Mouse (Mus musculus): ENCODE results near the gene Dnajc9. TPM values are rescaled to one million over a fixed set of nuclear protein-coding genes. Genes with fewer than 3 reads are reported as not detected.
A peak's percentile ranks its signal among the peaks of the same experiment; 100 is the strongest.

Gene Dnajc9
- polyA plus RNA-seq, 1 experiment from 2014 or later: 74.2 TPM

GRCm38 (mm10) chr14:20379087-20379640 lies 9.5 kb downstream of the Dnajc9 start:
- Histone ChIP-seq H3K9me3 (ENCODE audit: control insufficient read depth, low read length) (no peaks in the 10 kb centered on the region), H3K4me1 (ENCODE audit: control insufficient read depth in 2 of 2, insufficient read depth in 2 of 2, low read length in 2 of 2) (peaks cover 8 to 20% of the 10 kb centered on the region in 2 experiments), H3K27me3 (ENCODE audit: control insufficient read depth, insufficient read depth, low read length) (no peaks in the 10 kb centered on the region), H3K36me3 (ENCODE audit: control insufficient read depth, insufficient read depth, low read length) (peaks cover 73% of the 10 kb centered on the region), H3K9ac (ENCODE audit: low read length) (no peak overlapping the region), H3K4me3 (ENCODE audit: control insufficient read depth in 1 of 2, insufficient read depth in 1 of 2, low read depth in 1 of 2, low read length in 2 of 2) (no peak overlapping the region), H3K27ac (replicated peaks in 1 of 2; ENCODE audit: control insufficient read depth in 1 of 2, insufficient read depth in 1 of 2, low read depth in 2 of 2, low read length in 2 of 2) (no peak overlapping the region), H3K4me2 (ENCODE audit: low read length) (no peak overlapping the region)
- 85% methylated on average over 5 of the region's 5 CpGs for WGBS
- no peak for ATAC-seq (ENCODE audit: insufficient number of reproducible peaks, insufficient read depth, low FRiP score, low read depth)

DNA sequence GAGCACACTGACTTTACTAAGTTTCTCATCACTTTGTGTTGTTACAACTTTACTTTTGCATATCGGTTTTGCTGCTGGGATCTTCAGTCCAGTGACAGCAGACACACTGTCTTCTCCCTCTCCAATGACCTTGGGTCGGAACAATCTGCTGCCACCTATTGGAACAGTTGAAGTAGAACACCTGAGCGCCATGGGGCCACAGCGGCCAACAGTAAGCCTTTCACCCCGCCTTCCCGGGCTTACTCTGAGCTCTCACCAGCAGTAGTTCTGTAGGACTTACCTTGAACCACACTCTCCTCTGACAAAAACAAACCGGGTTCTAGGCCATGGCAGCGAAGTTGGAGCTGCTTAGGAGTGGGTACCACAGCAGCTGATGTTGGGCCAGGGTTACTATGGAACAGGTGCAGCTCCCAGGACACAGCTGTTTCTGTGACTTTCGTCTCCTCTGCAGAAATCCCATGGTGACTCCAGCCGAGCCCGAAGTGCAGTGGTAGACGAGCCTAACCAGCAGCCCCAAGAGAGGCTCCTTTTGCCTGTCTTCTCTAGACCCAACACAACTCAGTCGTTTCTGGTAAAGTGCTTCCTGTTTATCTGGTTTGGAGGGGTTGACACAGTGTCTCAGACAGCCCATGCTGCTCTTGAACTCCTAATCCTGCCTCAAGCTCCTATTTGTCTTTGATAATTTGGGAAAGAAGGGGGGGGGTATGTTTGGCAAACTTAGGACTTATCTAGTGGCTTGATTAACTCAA lies 10.2 kb downstream of the Dnajc9 start:
- Histone ChIP-seq H3K4me2 (ENCODE audit: low read length) (no peak overlapping the region), H3K9me3 (ENCODE audit: control insufficient read depth, low read length) (no peaks in the 10 kb centered on the region), H3K36me3 (ENCODE audit: control insufficient read depth, insufficient read depth, low read length) (peaks cover 72% of the 10 kb centered on the region), H3K4me3 (ENCODE audit: control insufficient read depth in 1 of 2, insufficient read depth in 1 of 2, low read depth in 1 of 2, low read length in 2 of 2) (no peak overlapping the region), H3K27ac (replicated peaks in 1 of 2; ENCODE audit: control insufficient read depth in 1 of 2, insufficient read depth in 1 of 2, low read depth in 2 of 2, low read length in 2 of 2) (no peak overlapping the region), H3K9ac (ENCODE audit: low read length) (no peak overlapping the region), H3K4me1 (ENCODE audit: control insufficient read depth in 2 of 2, insufficient read depth in 2 of 2, low read length in 2 of 2) (peaks cover 8 to 20% of the 10 kb centered on the region in 2 experiments), H3K27me3 (ENCODE audit: control insufficient read depth, insufficient read depth, low read length) (no peaks in the 10 kb centered on the region)
- ATAC-seq (ENCODE audit: insufficient number of reproducible peaks, insufficient read depth, low FRiP score, low read depth): peak; percentile 51; the same call in 1 of the 2 replicates
- WGBS: 29% methylated on average over 13 of the region's 13 CpGs

- no peaks in the 10 kb centered on the region for H3K27me3 ChIP-seq (ENCODE audit: control insufficient read depth, insufficient read depth, low read length)
- no peak overlapping the region for H3K4me2 ChIP-seq (ENCODE audit: low read length)
- H3K27ac ChIP-seq (replicated peaks in 1 of 2; ENCODE audit: control insufficient read depth in 1 of 2, insufficient read depth in 1 of 2, low read depth in 2 of 2, low read length in 2 of 2): peak overlapping the region; percentile 55 to 64
- peaks cover 73% of the 10 kb centered on the region for H3K36me3 ChIP-seq (ENCODE audit: control insufficient read depth, insufficient read depth, low read length)
- no peaks in the 10 kb centered on the region for H3K9me3 ChIP-seq (ENCODE audit: control insufficient read depth, low read length)
- no peak overlapping the region for H3K4me3 ChIP-seq (ENCODE audit: control insufficient read depth in 1 of 2, insufficient read depth in 1 of 2, low read depth in 1 of 2, low read length in 2 of 2)
- peak; percentile 76 for ATAC-seq (ENCODE audit: insufficient number of reproducible peaks, insufficient read depth, low FRiP score, low read depth)
- H3K4me1 ChIP-seq (ENCODE audit: control insufficient read depth in 2 of 2, insufficient read depth in 2 of 2, low read length in 2 of 2): peaks cover 8 to 20% of the 10 kb centered on the region in 2 experiments
- no peak overlapping the region for H3K9ac ChIP-seq (ENCODE audit: low read length)
- 40% methylated on average over 4 of the region's 4 CpGs for WGBS
These were observed 11.6 kb downstream of the Dnajc9 start for GRCm38 (mm10) chr14:20377112-20377521.

DNA sequence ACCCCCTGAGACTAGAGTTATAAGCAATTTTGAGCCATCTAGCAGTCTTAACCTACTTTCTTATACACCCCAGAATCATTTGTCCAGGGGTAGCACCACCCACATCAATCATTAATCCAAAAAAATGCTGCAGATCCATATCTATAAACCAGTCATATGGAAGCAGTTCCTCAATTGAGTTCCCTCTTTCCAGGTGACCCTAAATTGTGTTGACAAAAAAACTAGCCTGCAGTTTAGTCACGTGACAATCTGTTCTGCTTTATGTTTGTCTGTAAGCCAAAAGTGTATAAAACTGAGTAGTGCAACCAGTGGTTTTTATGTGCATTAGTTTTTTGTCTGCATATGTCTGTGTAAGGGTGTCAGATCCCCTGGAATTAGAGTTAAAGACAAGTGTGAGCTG lies 16.9 kb downstream of the Dnajc9 start:
- H3K27me3 ChIP-seq (ENCODE audit: control insufficient read depth, insufficient read depth, low read length): no peaks in the 10 kb centered on the region
- H3K4me3 ChIP-seq (ENCODE audit: control insufficient read depth in 1 of 2, insufficient read depth in 1 of 2, low read depth in 1 of 2, low read length in 2 of 2): no peak overlapping the region
- no peak overlapping the region for H3K27ac ChIP-seq (replicated peaks in 1 of 2; ENCODE audit: control insufficient read depth in 1 of 2, insufficient read depth in 1 of 2, low read depth in 2 of 2, low read length in 2 of 2)
- no peaks in the 10 kb centered on the region for H3K9me3 ChIP-seq (ENCODE audit: control insufficient read depth, low read length)
- peaks cover 2 to 5% of the 10 kb centered on the region in 2 experiments; a peak in 3 of 4 replicates for H3K4me1 ChIP-seq (ENCODE audit: control insufficient read depth in 2 of 2, insufficient read depth in 2 of 2, low read length in 2 of 2)
- no peak overlapping the region for H3K4me2 ChIP-seq (ENCODE audit: low read length)
- no peak for ATAC-seq (ENCODE audit: insufficient number of reproducible peaks, insufficient read depth, low FRiP score, low read depth)
- H3K36me3 ChIP-seq (ENCODE audit: control insufficient read depth, insufficient read depth, low read length): peaks cover 77% of the 10 kb centered on the region
- 82% methylated on average over 1 of the region's 1 CpGs for WGBS
- H3K9ac ChIP-seq (ENCODE audit: low read length): no peak overlapping the region

- no peak overlapping the region for H3K27ac ChIP-seq (replicated peaks in 1 of 2; ENCODE audit: control insufficient read depth in 1 of 2, insufficient read depth in 1 of 2, low read depth in 2 of 2, low read length in 2 of 2)
- H3K4me3 ChIP-seq (ENCODE audit: control insufficient read depth in 1 of 2, insufficient read depth in 1 of 2, low read depth in 1 of 2, low read length in 2 of 2): no peak overlapping the region
- no peaks in the 10 kb centered on the region for H3K9me3 ChIP-seq (ENCODE audit: control insufficient read depth, low read length)
- H3K27me3 ChIP-seq (ENCODE audit: control insufficient read depth, insufficient read depth, low read length): no peaks in the 10 kb centered on the region
- 82% methylated on average over 7 of the region's 7 CpGs for WGBS
- H3K4me2 ChIP-seq (ENCODE audit: low read length): no peak overlapping the region
- peaks cover 79% of the 10 kb centered on the region for H3K36me3 ChIP-seq (ENCODE audit: control insufficient read depth, insufficient read depth, low read length)
- ATAC-seq (ENCODE audit: insufficient number of reproducible peaks, insufficient read depth, low FRiP score, low read depth): no peak
- no peak overlapping the region for H3K9ac ChIP-seq (ENCODE audit: low read length)
- H3K4me1 ChIP-seq (ENCODE audit: control insufficient read depth in 2 of 2, insufficient read depth in 2 of 2, low read length in 2 of 2): no peaks in the 10 kb centered on the region
These were observed 17.9 kb downstream of the Dnajc9 start for GRCm38 (mm10) chr14:20370798-20371197.

GRCm38 (mm10) chr14:20368271-20368670 lies 20.4 kb downstream of the Dnajc9 start:
- no peak overlapping the region for H3K9ac ChIP-seq (ENCODE audit: low read length)
- H3K36me3 ChIP-seq (ENCODE audit: control insufficient read depth, insufficient read depth, low read length): peaks cover 81% of the 10 kb centered on the region
- H3K9me3 ChIP-seq (ENCODE audit: control insufficient read depth, low read length): no peaks in the 10 kb centered on the region
- no peak for ATAC-seq (ENCODE audit: insufficient number of reproducible peaks, insufficient read depth, low FRiP score, low read depth)
- H3K4me1 ChIP-seq (ENCODE audit: control insufficient read depth in 2 of 2, insufficient read depth in 2 of 2, low read length in 2 of 2): no peaks in the 10 kb centered on the region
- WGBS: 93% methylated on average over 3 of the region's 3 CpGs
- H3K27ac ChIP-seq (replicated peaks in 1 of 2; ENCODE audit: control insufficient read depth in 1 of 2, insufficient read depth in 1 of 2, low read depth in 2 of 2, low read length in 2 of 2): no peak overlapping the region
- H3K4me3 ChIP-seq (ENCODE audit: control insufficient read depth in 1 of 2, insufficient read depth in 1 of 2, low read depth in 1 of 2, low read length in 2 of 2): no peak overlapping the region
- no peaks in the 10 kb centered on the region for H3K27me3 ChIP-seq (ENCODE audit: control insufficient read depth, insufficient read depth, low read length)
- no peak overlapping the region for H3K4me2 ChIP-seq (ENCODE audit: low read length)

DNA sequence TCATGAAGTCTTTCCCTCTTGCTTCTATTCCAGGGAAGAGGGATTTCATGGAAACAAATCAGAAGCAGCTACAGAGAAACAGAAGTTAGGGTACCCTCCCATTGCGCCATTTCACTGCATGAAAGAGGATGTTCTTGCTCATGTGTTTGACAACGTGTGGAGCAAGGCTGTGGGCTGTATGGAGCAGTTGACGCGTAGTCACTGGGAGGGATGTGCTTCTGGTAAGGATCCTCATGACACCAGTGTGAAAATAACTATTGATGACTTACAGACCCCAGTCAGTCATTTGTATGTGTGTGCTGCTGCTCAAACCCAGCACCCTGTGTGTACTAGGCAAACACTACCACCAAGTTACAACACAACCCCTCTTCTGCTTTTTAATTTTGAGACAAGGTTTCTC lies 25.5 kb downstream of the Dnajc9 start:
- Histone ChIP-seq H3K27ac (replicated peaks in 1 of 2; ENCODE audit: control insufficient read depth in 1 of 2, insufficient read depth in 1 of 2, low read depth in 2 of 2, low read length in 2 of 2) (no peak overlapping the region), H3K4me2 (ENCODE audit: low read length) (no peak overlapping the region), H3K4me1 (ENCODE audit: control insufficient read depth in 2 of 2, insufficient read depth in 2 of 2, low read length in 2 of 2) (no peaks in the 10 kb centered on the region), H3K4me3 (ENCODE audit: control insufficient read depth in 1 of 2, insufficient read depth in 1 of 2, low read depth in 1 of 2, low read length in 2 of 2) (no peak overlapping the region), H3K9ac (ENCODE audit: low read length) (no peak overlapping the region), H3K9me3 (ENCODE audit: control insufficient read depth, low read length) (no peaks in the 10 kb centered on the region), H3K36me3 (ENCODE audit: control insufficient read depth, insufficient read depth, low read length) (peaks cover 93% of the 10 kb centered on the region), H3K27me3 (ENCODE audit: control insufficient read depth, insufficient read depth, low read length) (no peaks in the 10 kb centered on the region)
- ATAC-seq (ENCODE audit: insufficient number of reproducible peaks, insufficient read depth, low FRiP score, low read depth): no peak
- WGBS: 86% methylated on average over 4 of the region's 4 CpGs

Data from heart, embryonic 14.5 days (tissue).